Mouse (Mus musculus): ENCODE results near the gene Banp.

GRCm38 (mm10) chr8:121906542-121907512 lies 42.7 kb upstream of the Banp start:
- TF ChIP-seq CTCF (conservative IDR thresholded peaks at IDR 0.05 in 1 of 2, IDR thresholded peaks at IDR 0.05 in 1 of 2; ENCODE audit: low read depth in 2 of 2, low read length in 2 of 2), result no peak
- no peak for TF ChIP-seq IRF4 (IDR thresholded peaks at IDR 0.05; ENCODE audit: low read depth, low read length)
- no peak for TF ChIP-seq USF2 (conservative IDR thresholded peaks at IDR 0.05; ENCODE audit: low read depth, low read length)
- no peak; the same call in none of the 2 replicates for TF ChIP-seq POLR2AphosphoS2 (IDR thresholded peaks at IDR 0.05; ENCODE audit: low read depth, low read length)
- peak; percentile 89 for TF ChIP-seq MAX (IDR thresholded peaks at IDR 0.05; ENCODE audit: low read length)
- TF ChIP-seq CHD2 (IDR thresholded peaks at IDR 0.05; ENCODE audit: low read length), result peak; percentile 49; the same call in 1 of the 2 replicates
- TF ChIP-seq BHLHE40 (IDR thresholded peaks at IDR 0.05; ENCODE audit: low read depth, low read length), result no peak
- TF ChIP-seq MAFK (IDR thresholded peaks at IDR 0.05; ENCODE audit: insufficient replicate concordance, low read length), result no peak
- peak; percentile 55 for TF ChIP-seq ZNF384 (IDR thresholded peaks at IDR 0.05; ENCODE audit: low read depth, low read length)
- TF ChIP-seq ZKSCAN1 (IDR thresholded peaks at IDR 0.05; ENCODE audit: borderline replicate concordance, low read depth, low read length), result no peak
- TF ChIP-seq ZMIZ1 (IDR thresholded peaks at IDR 0.05; ENCODE audit: low read depth, low read length), result no peak
- TF ChIP-seq ETS1 (conservative IDR thresholded peaks at IDR 0.05; ENCODE audit: low read depth, low read length), result no peak
